Mouse (Mus musculus): ENCODE measurements around the gene Nfe2l2.
"Not testable (repeated sequence)": the region's sequence is repeated elsewhere in the genome, so short reads cannot be mapped to it uniquely, and the experiment has no call there.

Gene Nfe2l2

DNA sequence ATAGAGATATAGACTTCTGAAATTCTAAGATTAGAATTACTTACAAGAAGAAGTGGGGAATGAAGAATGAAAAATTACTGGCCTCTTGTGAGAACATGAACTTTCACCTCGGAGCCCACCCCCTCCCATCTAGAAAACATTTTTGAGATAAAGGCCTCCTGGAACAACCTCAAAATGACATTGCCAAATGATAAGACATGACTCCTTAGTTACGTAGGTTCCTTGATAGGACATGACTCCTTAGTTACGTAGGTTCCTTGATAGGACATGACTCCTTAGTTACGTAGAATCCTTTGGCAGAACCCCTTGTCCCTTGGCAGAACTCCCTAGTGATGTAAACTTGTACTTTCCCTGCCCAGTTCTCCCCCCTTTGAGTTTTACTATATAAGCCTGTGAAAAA lies 62.1 kb downstream of the Nfe2l2 start:
- not testable (repeated sequence) for DNase-seq

- DNase-seq = not testable (repeated sequence)
Measured at GRCm38 (mm10) chr2:75639535-75639934, 64.9 kb downstream of the Nfe2l2 start.

DNA sequence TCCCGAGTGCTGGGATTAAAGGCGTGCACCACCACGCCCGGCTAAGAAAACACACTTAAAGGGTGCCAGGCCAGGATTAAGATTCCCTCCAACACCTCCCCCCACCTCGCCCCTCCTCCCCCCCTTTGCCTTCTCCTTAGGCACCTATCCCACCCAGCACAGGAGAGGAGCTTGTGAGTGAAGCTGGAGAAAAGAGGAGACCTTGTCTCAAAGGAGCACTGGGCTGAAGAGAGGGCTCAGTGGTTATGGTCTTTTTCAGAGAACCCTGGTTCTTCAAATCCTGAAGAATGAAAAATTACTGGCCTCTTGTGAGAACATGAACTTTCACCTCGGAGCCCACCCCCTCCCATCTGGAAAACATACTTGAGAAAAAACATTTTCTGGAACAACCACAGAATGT lies 66.6 kb downstream of the Nfe2l2 start:
- not testable (repeated sequence) for DNase-seq

GRCm38 (mm10) chr2:75637361-75637760 lies 67.1 kb downstream of the Nfe2l2 start:
- no peak for DNase-seq

GRCm38 (mm10) chr2:75637055-75637304 lies 67.5 kb downstream of the Nfe2l2 start:
- DNase-seq = not testable (repeated sequence)

DNA sequence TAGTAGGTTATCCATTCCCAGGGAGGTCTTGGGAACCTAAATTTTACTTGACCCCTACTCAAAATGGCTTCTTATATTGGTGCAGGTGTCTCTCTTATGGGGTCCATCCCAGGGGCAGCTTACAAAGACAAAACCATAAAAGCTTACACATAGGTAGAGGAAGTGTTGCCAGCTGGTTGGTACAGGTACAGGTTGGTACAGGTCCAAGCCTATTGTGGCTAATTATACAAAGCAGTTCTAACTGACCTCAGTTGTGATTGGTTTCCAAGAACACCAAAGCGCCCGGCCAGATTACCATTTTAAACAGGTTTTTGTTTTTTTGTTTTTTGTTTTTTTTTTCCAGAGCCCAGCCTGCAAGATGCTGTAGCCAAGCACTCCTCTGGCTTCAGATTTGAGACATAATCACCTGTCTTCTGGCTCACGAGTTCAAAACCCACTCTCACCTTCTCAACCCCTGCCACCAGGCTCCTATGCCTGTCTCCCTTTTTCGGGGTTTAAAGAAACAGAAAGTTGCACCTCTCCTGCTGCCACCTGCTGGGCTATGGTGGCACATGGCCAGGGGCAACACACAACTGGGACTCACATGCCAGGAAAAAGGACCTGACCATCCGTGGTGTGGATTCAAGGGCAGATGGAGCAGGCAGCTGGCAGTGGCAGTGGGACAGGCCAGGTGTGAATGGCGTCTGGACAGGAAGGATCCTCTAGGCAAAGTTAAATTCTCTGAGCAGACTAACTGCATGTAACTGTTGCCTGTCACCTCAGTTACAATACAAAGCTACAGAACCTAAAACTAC lies 68.0 kb downstream of the Nfe2l2 start:
- peak; percentile 75 for DNase-seq

GRCm38 (mm10) chr2:75634431-75634830 lies 70.0 kb downstream of the Nfe2l2 start:
- DNase-seq = not testable (repeated sequence)

DNA sequence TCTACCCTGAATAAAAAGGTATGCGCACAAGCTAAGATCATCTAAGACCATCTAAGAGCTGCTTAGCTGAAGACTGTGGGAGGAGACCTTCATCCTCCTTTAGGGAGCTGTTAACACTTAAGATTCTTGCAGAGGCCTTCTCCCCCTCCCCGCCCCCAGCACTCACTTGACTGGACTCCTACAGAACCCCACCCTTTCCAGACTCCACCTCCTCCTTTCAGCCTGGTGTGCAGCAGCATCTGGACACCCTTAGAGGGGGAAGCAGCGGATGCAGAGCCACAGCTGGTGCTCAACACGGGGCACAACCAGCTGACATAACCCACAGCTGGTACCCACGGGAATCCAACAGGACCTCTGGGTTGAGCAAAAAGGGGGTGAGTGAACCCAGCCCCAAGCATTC lies 70.7 kb downstream of the Nfe2l2 start:
- DNase-seq = peak; percentile 81

DNA sequence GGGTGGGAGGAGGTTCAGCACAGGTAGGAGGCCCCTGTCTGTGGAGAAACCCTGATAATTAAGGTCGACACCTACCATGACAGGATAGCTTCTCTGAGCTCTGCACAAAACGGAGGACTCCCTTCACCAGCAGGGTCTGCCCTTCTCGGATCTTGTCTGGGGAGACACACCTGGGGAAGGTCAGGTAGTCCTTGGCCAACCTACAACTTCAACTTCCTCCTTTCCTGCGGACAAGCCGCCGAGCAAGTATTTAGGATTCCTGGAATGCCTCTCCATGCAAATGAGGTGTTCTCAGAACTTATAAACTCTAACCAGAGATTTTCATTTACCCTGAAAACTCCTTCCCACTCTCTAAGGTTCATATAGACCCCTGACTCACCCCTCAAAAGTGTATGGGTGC lies 71.1 kb downstream of the Nfe2l2 start:
- peak; percentile 50 for DNase-seq

- no peak for DNase-seq
Measured at GRCm38 (mm10) chr2:75632721-75633181, 71.7 kb downstream of the Nfe2l2 start.

DNA sequence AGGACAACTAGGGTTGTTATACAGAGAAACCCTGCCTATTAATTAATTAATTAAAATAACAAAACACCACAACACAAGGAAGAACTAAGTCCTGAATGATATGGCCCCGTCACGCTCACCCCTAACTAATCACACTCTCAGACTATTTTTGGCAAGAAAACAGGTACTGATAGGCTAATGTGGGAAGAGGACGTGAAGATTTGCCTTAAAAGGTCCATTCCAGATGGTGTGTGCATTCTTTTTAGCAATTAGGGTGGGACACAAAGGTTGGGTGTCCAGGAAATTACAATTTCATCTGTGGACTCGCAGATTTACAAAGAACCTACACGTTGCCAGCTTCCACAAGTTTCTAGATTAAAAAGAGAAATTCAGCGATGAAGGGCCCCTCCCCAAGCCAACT lies 72.4 kb downstream of the Nfe2l2 start:
- no peak for DNase-seq

- DNase-seq = no peak
Measured at GRCm38 (mm10) chr2:75631421-75631820, 73.0 kb downstream of the Nfe2l2 start.

- no peak for DNase-seq
Measured at GRCm38 (mm10) chr2:75628487-75628886, 76.0 kb downstream of the Nfe2l2 start.

GRCm38 (mm10) chr2:75626597-75627440 lies 77.6 kb downstream of the Nfe2l2 start:
- no peak for DNase-seq
